Mouse (Mus musculus) cerebellum, adult 11-12 months (tissue): ENCODE results near the gene Slc4a1.
"Not testable (repeated sequence)": the region's sequence is repeated elsewhere in the genome, so short reads cannot be mapped to it uniquely, and the experiment has no call there.

Experiments used
- DNase-seq: peaks from one replicate; pipeline ENCODE4 v3.0.0; 2022

Slc4a1 gene

DNA sequence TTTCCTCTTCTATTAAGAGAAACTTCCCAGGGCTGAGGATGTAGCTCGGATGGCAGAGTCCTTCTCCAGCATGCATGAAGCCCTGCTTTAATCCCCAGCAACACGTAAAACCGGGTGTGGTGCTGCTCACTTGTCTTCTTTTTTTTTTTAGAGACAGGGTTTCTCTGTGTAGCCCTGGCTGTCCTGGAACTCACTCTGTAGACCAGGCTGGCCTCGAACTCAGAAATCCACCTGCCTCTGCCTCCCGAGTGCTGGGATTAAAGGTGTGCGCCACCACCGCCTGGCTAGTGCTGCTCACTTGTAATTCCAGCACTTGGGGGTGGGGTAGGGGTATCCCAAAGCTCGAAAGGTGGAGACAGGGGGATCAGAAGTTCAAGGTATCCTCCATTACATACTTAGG, at the start of gene Slc4a1:
Gene Slc4a1 (minus strand): TSS at position 101 of the 400 bp plus-strand sequence.
- not testable (repeated sequence) for DNase-seq

DNA sequence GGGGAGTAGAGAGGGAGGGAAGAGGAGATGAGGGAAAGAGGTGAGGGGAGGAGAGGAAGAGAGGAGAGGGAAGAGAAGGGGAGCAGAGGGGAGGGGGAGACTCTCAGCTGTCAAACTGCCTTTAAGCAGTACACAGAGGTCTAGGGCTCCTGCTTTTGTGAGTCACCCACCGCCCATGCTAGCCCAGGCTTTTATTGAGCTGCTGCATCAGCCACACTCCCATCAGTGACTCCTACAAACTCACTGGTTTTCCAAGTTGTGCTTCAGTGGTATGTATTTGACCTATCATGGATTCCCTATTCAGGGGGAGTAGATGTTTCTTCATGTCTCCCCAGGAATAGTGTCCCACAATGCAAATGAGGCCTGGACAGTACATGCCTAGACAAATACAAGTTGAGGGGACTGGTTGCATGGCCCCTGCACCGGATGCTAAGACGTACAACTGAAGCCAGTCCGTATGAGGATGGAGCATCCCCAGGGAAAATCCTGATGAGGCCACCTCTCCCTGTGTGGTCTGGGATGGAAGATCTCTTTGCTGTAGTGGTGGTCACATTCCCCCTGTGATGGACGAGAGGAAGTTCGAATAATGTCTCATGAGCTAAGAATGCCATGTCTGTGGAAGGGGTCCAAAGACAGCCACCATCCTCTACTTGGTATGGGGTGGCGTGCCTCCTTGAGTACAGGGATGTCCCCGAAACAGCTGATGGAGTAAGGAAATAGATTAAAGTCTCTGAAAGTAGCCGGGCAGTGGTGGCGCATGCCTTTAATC, 49.2 kb upstream of the Slc4a1 start:
- DNase-seq, result peak; percentile 4

- DNase-seq, result peak; percentile 23
These were observed 47.1 kb upstream of the Slc4a1 start for GRCm38 (mm10) chr11:102413059-102413458.

DNA sequence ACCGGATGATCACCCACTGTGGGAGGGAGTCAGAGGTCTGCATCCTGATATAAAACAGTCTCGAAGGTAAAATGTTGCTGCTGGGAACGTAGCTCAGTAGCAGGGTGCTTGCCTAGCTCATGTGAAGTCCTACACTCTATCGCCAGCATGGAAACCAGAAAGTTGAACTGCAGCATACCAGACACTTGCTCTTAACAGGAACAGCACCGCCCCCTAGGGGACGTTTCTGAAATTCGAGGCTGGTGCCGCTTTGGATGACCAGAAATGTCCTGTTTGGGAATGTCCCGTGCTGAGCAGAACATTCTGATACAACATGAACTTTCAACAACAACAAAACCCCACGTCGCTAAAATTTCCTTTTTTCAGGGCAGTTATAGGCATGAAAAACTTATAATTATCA, 45.7 kb upstream of the Slc4a1 start:
- DNase-seq, result peak; percentile 84

DNA sequence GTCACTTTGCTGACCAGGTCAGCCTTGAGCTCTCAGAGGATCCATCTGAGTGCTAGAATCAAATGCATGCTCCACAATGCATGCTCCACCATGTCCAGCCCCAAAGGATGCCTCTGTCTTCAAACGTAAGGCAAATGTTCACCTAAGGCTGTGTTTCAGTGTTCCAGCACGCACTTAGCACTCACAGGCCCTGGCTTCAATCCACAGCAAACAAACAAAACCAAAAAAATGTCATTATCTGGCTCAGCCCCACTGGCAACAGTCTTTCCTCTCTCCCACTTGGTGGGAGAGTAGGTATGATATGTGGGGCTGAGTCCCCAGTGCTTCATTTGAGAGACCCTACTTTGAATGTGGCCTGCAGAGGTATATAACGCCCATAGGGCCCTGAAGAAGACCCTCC, 45.1 kb upstream of the Slc4a1 start:
- peak; percentile 29 for DNase-seq

DNA sequence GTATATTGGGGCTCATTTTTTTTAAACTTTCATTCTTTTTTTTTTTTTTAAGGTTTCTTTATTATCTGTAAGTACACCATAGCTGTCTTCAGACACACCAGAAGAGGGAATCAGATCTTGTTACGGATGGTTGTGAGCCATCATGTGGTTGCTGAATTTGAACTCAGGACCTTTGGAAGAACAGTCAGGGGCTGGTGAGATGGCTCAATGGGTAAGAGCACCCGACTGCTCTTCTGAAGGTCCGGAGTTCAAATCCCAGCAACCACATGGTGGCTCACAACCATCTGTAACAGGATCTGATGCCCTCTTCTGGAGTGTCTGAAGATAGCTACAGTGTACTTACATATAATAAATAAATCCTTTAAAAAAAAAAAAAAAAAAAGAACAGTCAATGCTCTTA, 44.3 kb upstream of the Slc4a1 start:
- DNase-seq, result peak; percentile 20

DNA sequence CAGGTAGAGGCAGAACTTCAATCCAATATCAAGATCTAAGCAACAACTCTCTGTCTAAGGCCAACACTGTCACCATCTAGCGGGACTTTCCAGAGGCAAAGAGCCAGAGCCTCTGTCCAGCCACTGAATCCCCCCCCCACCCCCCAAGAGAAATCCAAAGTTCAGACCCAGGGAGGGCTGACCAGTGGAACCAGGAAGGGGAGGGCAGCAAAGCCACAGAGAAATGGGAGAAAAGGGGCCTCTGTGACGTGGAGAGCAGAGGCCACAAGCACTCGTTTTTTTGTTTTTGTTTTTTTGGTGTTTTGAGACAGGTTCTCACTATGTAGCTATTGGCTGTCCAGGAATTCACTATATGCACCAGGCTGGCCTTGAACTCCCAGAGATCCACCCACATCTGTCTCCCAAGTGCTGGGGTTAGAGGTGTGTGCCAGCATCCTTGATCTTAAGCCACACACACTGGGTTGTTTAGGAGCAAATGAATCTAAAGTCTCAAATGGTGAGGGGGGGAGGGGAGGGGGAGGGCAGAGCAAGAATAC, 43.9 kb upstream of the Slc4a1 start:
- peak; percentile 45 for DNase-seq

- DNase-seq, result peak; percentile 54
These were observed 43.1 kb upstream of the Slc4a1 start for GRCm38 (mm10) chr11:102408888-102409794.

- DNase-seq, result peak; percentile 99
These were observed 42.4 kb upstream of the Slc4a1 start for GRCm38 (mm10) chr11:102408344-102408876.

DNA sequence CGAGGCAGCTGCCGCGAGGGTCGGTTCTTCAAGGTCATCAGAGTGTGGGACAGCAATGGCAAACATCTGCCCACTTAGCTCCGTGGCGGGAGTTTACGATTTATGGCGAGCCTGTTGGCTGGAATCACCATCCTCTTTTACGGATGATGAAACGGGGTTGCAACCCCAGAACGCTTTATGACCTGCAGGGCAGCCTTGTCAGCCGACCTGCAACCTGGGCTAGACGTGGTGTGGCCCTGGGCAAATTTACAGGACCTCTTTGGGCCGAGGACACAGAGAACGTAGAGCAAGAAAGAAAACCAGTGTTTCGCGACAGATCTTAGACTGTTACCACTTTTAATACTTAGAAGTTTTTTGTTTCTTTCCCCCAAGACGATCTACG, 41.8 kb upstream of the Slc4a1 start, which contains the start of gene Slc25a39:
Gene Slc25a39 (minus strand): TSS at position 113 of the 382 bp plus-strand sequence.
- no peak for DNase-seq

DNA sequence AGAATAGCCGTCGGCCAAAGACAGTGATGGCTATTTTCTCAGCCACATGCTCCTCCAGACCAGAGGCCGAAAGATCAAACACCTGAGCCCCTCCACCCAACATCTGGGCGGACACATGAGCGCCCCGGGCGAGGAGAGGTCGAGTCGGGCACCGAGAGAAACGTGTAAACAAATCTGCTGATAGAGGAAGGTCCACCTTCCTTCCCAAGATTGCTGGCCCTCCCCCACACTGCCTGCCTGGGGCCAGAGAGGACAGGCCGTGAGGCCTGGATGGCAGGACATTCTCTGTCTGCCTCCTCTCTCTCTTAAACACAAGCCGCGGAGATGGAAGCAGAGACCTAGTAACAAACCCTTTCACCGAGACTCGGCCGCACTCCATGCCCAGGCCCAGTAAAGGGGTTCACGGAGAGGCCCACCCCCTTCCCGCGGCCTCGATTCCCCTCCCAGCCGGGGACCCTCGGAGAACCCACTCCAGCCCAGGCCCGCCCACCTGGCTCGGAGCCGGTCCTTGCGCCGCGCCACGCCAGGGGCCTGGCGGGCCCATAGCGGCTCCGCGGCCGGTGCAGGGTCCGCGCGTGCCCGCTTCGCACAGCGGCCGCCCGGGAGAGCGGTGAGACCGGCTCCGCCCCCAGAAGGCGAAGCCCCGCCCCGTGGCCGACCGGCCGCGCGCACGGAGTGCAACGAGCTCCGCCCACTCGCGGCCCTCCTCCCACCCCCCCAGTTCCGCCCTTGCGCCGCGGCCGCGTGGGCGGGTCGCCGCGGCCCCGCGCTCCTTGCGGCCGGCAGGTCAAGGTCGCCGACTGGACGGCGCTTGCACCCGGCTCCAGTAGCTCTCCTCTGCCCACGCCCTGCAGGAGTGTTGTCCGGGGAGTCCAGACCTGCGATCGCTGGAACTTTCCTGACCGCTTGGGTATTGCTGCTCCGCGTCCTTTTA, 41.2 kb upstream of the Slc4a1 start:
- DNase-seq, result peak; percentile 92

DNA sequence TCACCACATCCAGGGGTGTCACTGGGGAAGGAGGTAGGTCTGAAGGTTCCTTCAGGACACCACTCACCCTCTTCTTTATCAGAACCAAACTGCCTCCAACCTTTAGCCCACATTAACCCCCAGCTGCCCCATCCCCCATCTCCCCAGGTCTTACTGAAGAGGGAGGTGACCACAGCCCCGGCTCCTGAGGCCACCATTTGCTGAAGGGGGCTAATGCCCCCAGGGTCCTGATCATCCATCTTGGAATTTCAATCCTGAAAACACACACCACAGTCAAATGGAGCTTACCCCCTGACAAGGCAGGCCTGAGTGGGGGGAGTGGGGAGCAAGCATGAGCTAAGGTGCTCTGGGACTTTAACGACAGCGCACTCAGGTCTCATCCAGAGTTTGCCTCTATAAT, 40.4 kb upstream of the Slc4a1 start:
- peak; percentile 71 for DNase-seq

GRCm38 (mm10) chr11:102405544-102406285, 39.7 kb upstream of the Slc4a1 start:
- DNase-seq, result peak; percentile 59

DNA sequence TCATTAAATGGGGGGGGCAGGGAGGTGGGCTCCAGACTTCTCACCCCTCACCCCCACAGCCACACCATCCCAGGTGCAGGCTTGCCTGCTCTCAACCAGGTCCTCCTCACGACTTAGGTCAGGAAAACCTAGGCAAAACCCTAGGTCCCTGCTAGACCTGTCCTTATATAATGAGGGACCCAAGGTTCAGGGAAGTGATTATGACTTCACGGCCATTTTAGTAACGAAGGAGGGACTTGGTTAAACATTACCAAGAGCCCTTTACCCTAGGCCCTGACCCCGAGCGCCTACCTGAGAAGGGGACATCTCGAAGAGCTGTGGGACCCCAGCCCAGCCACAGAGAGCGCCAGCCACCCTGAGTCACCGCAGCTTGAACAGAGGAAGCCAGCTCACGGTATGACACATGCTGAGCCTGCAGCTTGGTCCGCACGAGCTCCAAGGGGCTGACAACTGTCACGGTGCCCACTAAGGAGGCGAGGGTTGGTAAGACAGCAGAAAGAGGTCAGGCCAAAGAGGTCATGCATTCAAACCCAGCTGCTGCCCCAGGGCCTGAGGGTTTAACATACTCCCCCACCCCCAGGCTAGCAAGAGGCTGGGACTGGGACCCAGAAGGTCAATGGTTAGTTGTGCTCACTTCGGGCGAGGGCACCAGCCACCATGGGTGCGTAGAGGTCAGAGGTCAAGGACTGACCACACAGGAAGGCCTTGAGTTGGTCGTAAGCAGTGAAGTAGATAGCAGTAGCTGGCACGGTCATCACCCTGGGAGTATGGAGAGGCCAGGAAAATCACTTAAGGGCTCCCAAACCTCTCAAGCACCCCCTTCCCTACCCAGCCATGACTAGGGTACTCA, 38.4 kb upstream of the Slc4a1 start:
- peak; percentile 66 for DNase-seq

- no peak for DNase-seq
These were observed 37.7 kb upstream of the Slc4a1 start for GRCm38 (mm10) chr11:102403657-102404056.

- DNase-seq, result peak; percentile 60
These were observed 36.0 kb upstream of the Slc4a1 start for GRCm38 (mm10) chr11:102401898-102402500.

DNA sequence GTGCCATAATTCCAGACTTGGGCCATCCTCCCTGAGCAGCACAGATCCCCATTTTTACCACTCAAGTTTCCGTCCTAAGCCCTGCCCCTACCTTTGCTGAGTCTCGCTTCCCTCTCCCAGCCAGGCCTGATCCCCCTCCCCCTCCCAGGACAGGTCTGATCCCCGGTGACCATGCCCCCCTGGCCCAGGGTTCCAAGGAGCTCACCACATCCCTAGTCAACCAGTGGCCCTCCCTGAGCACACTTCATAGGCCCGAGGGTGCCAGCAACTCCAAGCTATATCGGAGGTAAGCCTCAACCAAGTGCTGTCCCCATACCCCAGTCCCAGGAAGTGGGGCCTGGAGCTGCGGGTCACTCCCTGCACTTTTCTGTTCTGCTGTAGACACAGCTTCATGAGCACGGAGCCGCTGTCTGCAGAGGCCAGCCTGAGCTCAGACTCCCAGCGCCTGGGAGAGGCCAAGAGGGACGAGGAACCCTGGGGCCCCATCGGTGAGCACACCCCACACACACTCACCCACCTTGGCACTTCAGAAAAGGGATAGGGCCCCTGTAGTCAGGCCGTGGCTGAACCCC, 34.6 kb upstream of the Slc4a1 start:
- DNase-seq, result peak; percentile 57

DNA sequence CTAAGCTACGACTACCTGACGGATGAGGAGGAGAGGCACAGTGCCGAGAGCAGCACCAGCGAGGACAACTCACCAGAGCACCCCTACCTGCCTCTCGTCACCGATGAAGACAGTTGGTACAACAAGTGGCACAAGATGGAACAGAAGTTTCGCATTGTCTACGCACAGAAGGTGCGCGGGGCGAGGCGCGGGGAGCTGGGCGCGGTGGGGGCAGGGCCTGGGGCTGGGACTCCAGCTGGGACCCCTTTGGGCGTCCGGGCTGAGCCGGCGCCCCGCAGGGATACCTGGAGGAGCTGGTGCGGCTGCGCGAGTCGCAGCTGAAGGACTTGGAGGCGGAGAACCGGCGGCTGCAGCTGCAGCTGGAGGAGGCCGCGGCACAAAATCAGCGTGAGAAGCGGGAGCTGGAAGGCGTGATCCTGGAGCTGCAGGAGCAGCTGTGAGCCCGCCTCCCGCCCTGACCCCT, 33.6 kb upstream of the Slc4a1 start:
- DNase-seq, result peak; percentile 66

GRCm38 (mm10) chr11:102399107-102399506, 33.1 kb upstream of the Slc4a1 start:
- DNase-seq, result peak; percentile 55
